15 mouse cellular contexts compared by ENCODE assay signal in genomic region chr9:65548311-65548710, GRCm38 (mm10). TPM values are rescaled to one million over a fixed set of nuclear protein-coding genes. Genes with fewer than 3 reads are reported as not detected.
DNase-seq lines count a peak whose midpoint lies in the region; ATAC-seq and TF ChIP-seq lines count a peak whose summit lies in the region.
"Had no signal": no experiment of that assay in that cellular context is flagged by ENCODE, and none has a peak within 500 bp of the region (broad histone marks: within the 10 kb centered on the region; RNA-seq: fewer than 3 reads in every experiment).

No protein-coding gene starts in this region.

- peaks cover 25% of the 10 kb centered on the region; the same call in 1 of the 2 replicates for H3K4me1 ChIP-seq in neural tube, embryonic 15.5 days
- H3K4me1 ChIP-seq in hindbrain, embryonic 12.5 days, result peaks cover 38% of the 10 kb centered on the region
- H3K4me1 ChIP-seq in stomach, embryonic 15.5 days, result peaks cover 37% of the 10 kb centered on the region
- H3K4me1 ChIP-seq in forebrain, embryonic 16.5 days (replicated peaks; ENCODE audit: control insufficient read depth, insufficient read depth, low read length), result peaks cover 6% of the 10 kb centered on the region

- DNase-seq in gastrocnemius, adult 2 months, result no peak
- DNase-seq in gastrocnemius, adult 8-10 months (ENCODE audit: low spot score in 2 of 2), result no peak
- peak; percentile 35 for DNase-seq in neural tube, embryonic 10.5 days (ENCODE audit: extremely low spot score, low spot score)
- no peak for DNase-seq in layer of hippocampus, postnatal 36 days
- DNase-seq: cerebellum, adult 11 months; gastrocnemius, postnatal 25 days; spleen, adult 18-20 months; thymus, postnatal 25 days had no signal

- no peak for ATAC-seq in neural tube, embryonic 15.5 days (ENCODE audit: low FRiP score)
- no peak for ATAC-seq in hindbrain, embryonic 12.5 days (ENCODE audit: low FRiP score)
- no peak for ATAC-seq in stomach, embryonic 15.5 days (ENCODE audit: insufficient read depth, low FRiP score, low read depth)
- no peak for ATAC-seq in forebrain, embryonic 16.5 days

- no peak for TF ChIP-seq CTCF in gastrocnemius, adult 2 months (IDR thresholded peaks at IDR 0.05)

- H3K36me3 ChIP-seq in neural tube, embryonic 15.5 days, result no peaks in the 10 kb centered on the region
- no peaks in the 10 kb centered on the region for H3K36me3 ChIP-seq in hindbrain, embryonic 12.5 days
- H3K36me3 ChIP-seq in stomach, embryonic 15.5 days, result no peaks in the 10 kb centered on the region
- no peaks in the 10 kb centered on the region for H3K36me3 ChIP-seq in forebrain, embryonic 16.5 days (ENCODE audit: control insufficient read depth, insufficient read depth)
- H3K36me3 ChIP-seq: lung, embryonic 15.5 days had no signal

- no peak overlapping the region for H3K4me3 ChIP-seq in gastrocnemius, adult 2 months
- no peak overlapping the region for H3K4me3 ChIP-seq in neural tube, embryonic 15.5 days (replicated peaks)
- H3K4me3 ChIP-seq in hindbrain, embryonic 12.5 days, result no peak overlapping the region
- H3K4me3 ChIP-seq in stomach, embryonic 15.5 days (replicated peaks), result no peak overlapping the region
- H3K4me3 ChIP-seq in forebrain, embryonic 16.5 days (replicated peaks; ENCODE audit: low read length), result no peak overlapping the region
- H3K4me3 ChIP-seq: lung, embryonic 15.5 days had no signal

- intact Hi-C loops in gastrocnemius, adult 2 months (cut with DNase I), result no loop called here

- H3K4me2 ChIP-seq in neural tube, embryonic 15.5 days, result no peak overlapping the region
- no peak overlapping the region for H3K4me2 ChIP-seq in hindbrain, embryonic 12.5 days (replicated peaks)
- H3K4me2 ChIP-seq in stomach, embryonic 15.5 days, result no peak overlapping the region
- no peak overlapping the region for H3K4me2 ChIP-seq in forebrain, embryonic 16.5 days (ENCODE audit: low read length)
- H3K4me2 ChIP-seq: lung, embryonic 15.5 days had no signal

- no peaks in the 10 kb centered on the region for H3K27me3 ChIP-seq in neural tube, embryonic 15.5 days (replicated peaks)
- H3K27me3 ChIP-seq in hindbrain, embryonic 12.5 days, result no peaks in the 10 kb centered on the region
- no peaks in the 10 kb centered on the region for H3K27me3 ChIP-seq in stomach, embryonic 15.5 days (replicated peaks)
- no peaks in the 10 kb centered on the region for H3K27me3 ChIP-seq in forebrain, embryonic 16.5 days (replicated peaks; ENCODE audit: control insufficient read depth, insufficient read depth, low read length)
- H3K27me3 ChIP-seq: lung, embryonic 15.5 days had no signal

- H3K27ac ChIP-seq in gastrocnemius, adult 2 months, result peak overlapping the region; percentile 29
- H3K27ac ChIP-seq in neural tube, embryonic 15.5 days (replicated peaks), result no peak overlapping the region
- H3K27ac ChIP-seq in hindbrain, embryonic 12.5 days, result peak overlapping the region; percentile 71
- peak overlapping the region; percentile 36 for H3K27ac ChIP-seq in stomach, embryonic 15.5 days
- H3K27ac ChIP-seq in forebrain, embryonic 16.5 days (ENCODE audit: low read length), result no peak overlapping the region

- WGBS in neural tube, embryonic 15.5 days, result 32% methylated on average over 8 of the region's 8 CpGs
- 48% methylated on average over 8 of the region's 8 CpGs for WGBS in hindbrain, embryonic 12.5 days
- WGBS in stomach, embryonic 15.5 days, result 59% methylated on average over 8 of the region's 8 CpGs
- 69% methylated on average over 8 of the region's 8 CpGs for WGBS in forebrain, embryonic 16.5 days

- no peak overlapping the region for H3K9ac ChIP-seq in neural tube, embryonic 15.5 days (replicated peaks)
- 0 out of 2 replicates have a peak overlapping the region, but pooled peaks have one; percentile 23 for H3K9ac ChIP-seq in hindbrain, embryonic 12.5 days
- no peak overlapping the region for H3K9ac ChIP-seq in stomach, embryonic 15.5 days
- no peak overlapping the region for H3K9ac ChIP-seq in forebrain, embryonic 16.5 days (replicated peaks; ENCODE audit: low read depth, low read length)
- H3K9ac ChIP-seq: lung, embryonic 15.5 days had no signal

- no peaks in the 10 kb centered on the region for H3K9me3 ChIP-seq in neural tube, embryonic 15.5 days (replicated peaks)
- no peaks in the 10 kb centered on the region for H3K9me3 ChIP-seq in hindbrain, embryonic 12.5 days (replicated peaks)
- no peaks in the 10 kb centered on the region for H3K9me3 ChIP-seq in stomach, embryonic 15.5 days
- no peaks in the 10 kb centered on the region for H3K9me3 ChIP-seq in forebrain, embryonic 16.5 days (ENCODE audit: control insufficient read depth, low read length)
- H3K9me3 ChIP-seq: lung, embryonic 15.5 days had no signal

RNA-seq across cellular contexts. Expression of gene Ankdd1a, which starts 28.3 kb away (rescaled TPM):
- not detected for total RNA-seq in gastrocnemius, adult 2 months (2021)
- total RNA-seq in gastrocnemius, adult 8-10 months (2022), result not detected
- 0.87 and 1.2 TPM in 2 replicates for polyA plus RNA-seq in neural tube, embryonic 15.5 days (2015; fragmentation: Nextera tagmentation; extraction: Ambion mirVana)
- 0.22 TPM in 1 of 2 replicates, not detected in the other for polyA plus RNA-seq in hindbrain, embryonic 12.5 days (2016; fragmentation: Nextera tagmentation; extraction: Ambion mirVana)
- 0.14 TPM in 1 of 2 replicates, not detected in the other for polyA plus RNA-seq in stomach, embryonic 15.5 days (2015; fragmentation: Nextera tagmentation; extraction: Ambion mirVana)
- polyA plus RNA-seq in forebrain, embryonic 16.5 days (2015; fragmentation: Nextera tagmentation; extraction: Ambion mirVana), result 0.24 and 0.46 TPM in 2 replicates
- total RNA-seq in layer of hippocampus, postnatal 36 days (2021), result 1 to 10 TPM; 2.9 to 3.5 TPM
- total RNA-seq: gastrocnemius, postnatal 25 days had no signal
- polyA plus RNA-seq: heart, embryonic 16.5 days; intestine, embryonic 14.5 days; lung, embryonic 15.5 days had no signal

RNA-seq across cellular contexts. Expression of gene Plekho2, which starts 31.5 kb away (rescaled TPM):
- 1 to 10 TPM; 4.4 to 4.5 TPM for total RNA-seq in gastrocnemius, adult 2 months (2021)
- 1 to 10 TPM; 2.7 to 4.0 (median 3.0) TPM for total RNA-seq in gastrocnemius, adult 8-10 months (2022)
- 5.0 and 7.7 TPM in 2 replicates for polyA plus RNA-seq in neural tube, embryonic 15.5 days (2015; fragmentation: Nextera tagmentation; extraction: Ambion mirVana)
- polyA plus RNA-seq in hindbrain, embryonic 12.5 days (2016; fragmentation: Nextera tagmentation; extraction: Ambion mirVana), result 12.4 and 14.1 TPM in 2 replicates
- polyA plus RNA-seq in stomach, embryonic 15.5 days (2015; fragmentation: Nextera tagmentation; extraction: Ambion mirVana), result 17.0 and 18.1 TPM in 2 replicates
- 4.7 and 5.7 TPM in 2 replicates for polyA plus RNA-seq in forebrain, embryonic 16.5 days (2015; fragmentation: Nextera tagmentation; extraction: Ambion mirVana)
- total RNA-seq in layer of hippocampus, postnatal 36 days (2021), result 10 to 100 TPM in 1 of 2 experiments, 1 to 10 TPM in 1; 9.8 to 10.9 TPM

RNA-seq across cellular contexts. Expression of gene Pif1, which starts 38.6 kb away (rescaled TPM):
- total RNA-seq in gastrocnemius, adult 2 months (2021), result not detected
- total RNA-seq in gastrocnemius, adult 8-10 months (2022), result not detected
- 2.7 and 4.7 TPM in 2 replicates for polyA plus RNA-seq in neural tube, embryonic 15.5 days (2015; fragmentation: Nextera tagmentation; extraction: Ambion mirVana)
- 13.9 and 16.5 TPM in 2 replicates for polyA plus RNA-seq in hindbrain, embryonic 12.5 days (2016; fragmentation: Nextera tagmentation; extraction: Ambion mirVana)
- 11.4 and 12.3 TPM in 2 replicates for polyA plus RNA-seq in stomach, embryonic 15.5 days (2015; fragmentation: Nextera tagmentation; extraction: Ambion mirVana)
- 8.9 and 10.2 TPM in 2 replicates for polyA plus RNA-seq in forebrain, embryonic 16.5 days (2015; fragmentation: Nextera tagmentation; extraction: Ambion mirVana)
- total RNA-seq in layer of hippocampus, postnatal 36 days (2021), result under 1 TPM; 0.12 to 0.25 TPM
- total RNA-seq: gastrocnemius, postnatal 25 days had no signal

Comparison
In these comparisons a context has a peak if more than half of its experiments do, and no peak if none do; other contexts are left out.
1. H3K27ac ChIP-seq: peak in gastrocnemius, adult 2 months (single experiment), hindbrain, embryonic 12.5 days (single experiment) and stomach, embryonic 15.5 days (single experiment); none in neural tube, embryonic 15.5 days (single experiment) and forebrain, embryonic 16.5 days (single experiment).